Mouse (Mus musculus) adrenal gland (tissue): ENCODE measurements around the gene Nlrp6.

Experiments
- intact Hi-C: fragments of 180-260 bp; cut with DNase I; formaldehyde crosslinking; loops from one replicate; pipeline ENCODE4 v1.15.1; 2025

Gene Nlrp6

GRCm38 (mm10) chr7:140946980-140947379 is 26.3 kb downstream of the Nlrp6 start:
- intact Hi-C loops = loop anchor here (10.0 kb wide), 1 partner anchor 218 kb away; no protein-coding TSS in a partner anchor

DNA sequence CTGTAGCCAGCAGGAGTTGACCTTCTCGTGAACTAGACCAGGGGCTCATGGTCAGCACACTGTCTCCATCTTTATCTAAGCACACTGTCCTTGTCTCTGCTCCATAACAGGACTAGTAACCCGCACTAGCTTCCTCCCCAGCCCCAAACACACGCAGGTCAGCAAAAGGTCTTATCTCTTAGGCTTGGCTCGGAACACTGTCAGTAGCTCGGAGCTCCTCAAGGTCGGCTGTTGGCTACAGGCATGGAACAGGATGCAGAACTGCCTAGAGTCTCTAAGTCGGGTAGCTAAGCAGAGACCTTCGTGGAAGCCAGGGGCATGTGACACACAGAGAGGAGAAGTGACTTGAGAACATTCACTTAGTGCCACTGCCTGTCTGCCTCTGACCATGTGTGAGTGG is 27.5 kb downstream of the Nlrp6 start:
- intact Hi-C loops = loop anchor here (10.0 kb wide), 1 partner anchor 217 kb away; no protein-coding TSS in a partner anchor

GRCm38 (mm10) chr7:140949255-140949654 is 28.6 kb downstream of the Nlrp6 start:
- intact Hi-C loops = loop anchor here (10.0 kb wide), 1 partner anchor 216 kb away; no protein-coding TSS in a partner anchor

GRCm38 (mm10) chr7:140949824-140950530 is 29.3 kb downstream of the Nlrp6 start, which contains the start of gene Ifitm5:
Ifitm5 (minus strand) TSS chr7:140950291.
- intact Hi-C loops = loop anchor here (10.0 kb wide), 1 partner anchor 215 kb away; no protein-coding TSS in a partner anchor

GRCm38 (mm10) chr7:140951051-140951450 is 30.3 kb downstream of the Nlrp6 start:
- intact Hi-C loops = no loop called here

- intact Hi-C loops = no loop called here
These were observed 31.1 kb downstream of the Nlrp6 start for GRCm38 (mm10) chr7:140951765-140952164.

DNA sequence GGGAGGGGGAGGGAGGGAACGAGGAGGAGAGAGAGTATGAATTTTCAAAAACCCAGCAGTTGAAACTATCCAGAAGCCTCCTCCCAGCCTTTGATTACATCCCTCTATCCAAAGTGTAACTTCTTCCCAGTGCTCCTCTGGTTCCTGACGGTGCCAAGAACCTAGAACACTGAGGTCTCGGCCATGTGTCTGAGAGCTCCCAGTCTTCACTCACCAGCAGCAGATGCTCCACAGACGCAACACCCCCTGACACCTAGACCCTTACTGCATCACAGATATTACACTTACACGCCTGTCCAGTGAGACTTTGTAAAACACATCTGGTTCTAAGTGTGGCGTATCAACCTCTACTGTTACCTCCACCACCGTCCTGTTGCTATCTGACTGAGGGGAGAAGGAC is 31.7 kb downstream of the Nlrp6 start:
- intact Hi-C loops = no loop called here

DNA sequence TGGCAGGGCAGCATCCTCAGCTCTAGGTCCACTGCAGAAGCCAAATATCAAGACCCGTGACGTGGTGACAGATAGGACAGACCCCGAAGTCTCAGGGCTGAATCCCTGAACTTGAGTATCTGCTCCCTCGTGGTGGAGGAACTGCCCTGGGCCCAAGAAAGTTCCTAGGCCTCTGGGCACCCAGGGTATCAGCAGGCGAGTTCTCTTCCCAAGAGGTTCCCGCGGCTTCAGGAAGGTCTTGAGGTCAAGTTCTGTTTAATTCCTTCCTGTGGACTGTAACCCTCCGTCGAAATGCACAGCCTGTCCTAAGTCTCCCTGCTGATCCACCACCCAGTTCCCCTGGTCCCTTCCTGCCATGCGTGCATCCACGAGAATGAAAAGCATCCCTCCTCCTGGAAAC is 32.4 kb downstream of the Nlrp6 start:
- intact Hi-C loops = no loop called here

DNA sequence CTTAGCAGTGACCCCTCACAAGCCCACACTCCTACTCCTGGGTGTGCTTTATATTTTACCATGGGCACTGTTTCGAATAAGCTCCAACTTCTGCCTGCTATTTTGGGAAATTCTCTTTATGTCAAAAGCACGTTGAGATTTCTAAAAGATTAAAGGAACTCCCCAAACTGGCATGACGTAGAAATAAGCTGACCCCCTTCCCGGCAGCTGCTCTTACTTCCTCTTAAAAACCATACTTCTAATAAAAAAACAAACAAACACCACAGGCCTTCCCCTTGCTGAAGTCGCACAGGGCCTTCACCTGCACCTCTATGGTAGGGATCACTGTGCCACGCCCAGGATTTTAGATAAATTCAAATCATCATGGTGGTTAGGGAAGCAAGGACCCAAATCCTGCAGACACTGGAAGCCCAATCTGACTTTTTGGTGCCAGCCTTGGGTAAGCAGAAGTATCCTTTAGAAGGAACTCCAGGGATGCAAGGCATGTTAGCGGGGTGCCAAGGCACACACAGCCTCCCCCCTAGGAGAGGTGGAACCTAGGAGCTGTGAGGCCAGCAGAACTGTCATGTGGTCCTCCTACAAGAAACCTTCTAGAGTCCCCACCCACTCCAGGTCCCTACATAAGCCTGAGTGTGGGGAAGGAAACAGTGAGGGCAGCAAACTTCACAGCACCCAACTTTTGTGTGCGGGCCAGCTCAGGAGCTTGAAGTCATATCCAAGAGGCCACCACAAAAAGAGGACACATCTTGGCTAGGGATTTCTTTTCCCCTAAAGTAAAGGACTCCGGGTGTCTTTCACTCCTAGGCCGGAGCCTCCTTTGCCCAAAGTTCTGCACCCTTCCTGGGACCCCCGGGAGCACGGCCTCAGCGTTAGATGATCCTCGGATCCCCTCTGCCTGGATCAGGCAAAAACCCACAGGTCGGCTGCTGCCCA is 33.4 kb downstream of the Nlrp6 start:
- intact Hi-C loops = no loop called here

DNA sequence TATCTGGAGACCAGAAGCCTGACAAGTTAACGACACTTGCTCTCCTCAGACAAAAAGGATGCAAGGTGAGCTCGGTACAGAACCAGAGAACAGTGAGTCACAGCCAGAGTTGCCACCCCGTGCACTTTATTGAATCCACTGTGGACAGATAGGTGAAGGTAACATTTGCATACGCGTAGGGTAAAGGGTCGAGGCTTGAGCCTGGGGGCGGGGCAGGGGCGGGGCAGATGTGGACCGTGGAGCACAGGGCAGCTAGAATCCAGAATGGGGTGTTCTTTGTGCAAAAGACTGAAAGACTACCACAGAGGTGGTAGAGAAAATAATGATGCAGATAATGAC is 34.0 kb downstream of the Nlrp6 start:
- intact Hi-C loops = loop anchor here (5.0 kb wide), 1 partner anchor 53 kb away; no protein-coding TSS in a partner anchor

DNA sequence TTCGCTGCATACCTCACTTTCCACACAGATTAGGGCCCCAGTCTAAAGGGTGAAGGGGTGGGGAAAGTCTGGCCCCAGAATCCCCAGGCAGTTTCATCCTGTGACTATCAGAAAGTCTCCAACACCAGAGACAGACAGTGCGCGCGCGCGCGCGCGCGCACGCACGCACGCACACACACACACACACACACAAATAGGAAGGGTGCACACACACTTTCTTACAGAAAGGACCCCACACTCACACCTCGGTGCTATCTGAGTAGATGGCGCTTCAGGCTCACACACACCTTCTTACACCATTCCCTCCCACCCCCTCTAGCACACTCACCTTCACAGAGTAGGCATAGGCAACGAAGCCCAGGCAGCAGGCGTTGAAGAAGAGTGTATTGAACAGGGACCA is 34.6 kb downstream of the Nlrp6 start:
- intact Hi-C loops = loop anchor here (5.0 kb wide), 1 partner anchor 52 kb away; no protein-coding TSS in a partner anchor

DNA sequence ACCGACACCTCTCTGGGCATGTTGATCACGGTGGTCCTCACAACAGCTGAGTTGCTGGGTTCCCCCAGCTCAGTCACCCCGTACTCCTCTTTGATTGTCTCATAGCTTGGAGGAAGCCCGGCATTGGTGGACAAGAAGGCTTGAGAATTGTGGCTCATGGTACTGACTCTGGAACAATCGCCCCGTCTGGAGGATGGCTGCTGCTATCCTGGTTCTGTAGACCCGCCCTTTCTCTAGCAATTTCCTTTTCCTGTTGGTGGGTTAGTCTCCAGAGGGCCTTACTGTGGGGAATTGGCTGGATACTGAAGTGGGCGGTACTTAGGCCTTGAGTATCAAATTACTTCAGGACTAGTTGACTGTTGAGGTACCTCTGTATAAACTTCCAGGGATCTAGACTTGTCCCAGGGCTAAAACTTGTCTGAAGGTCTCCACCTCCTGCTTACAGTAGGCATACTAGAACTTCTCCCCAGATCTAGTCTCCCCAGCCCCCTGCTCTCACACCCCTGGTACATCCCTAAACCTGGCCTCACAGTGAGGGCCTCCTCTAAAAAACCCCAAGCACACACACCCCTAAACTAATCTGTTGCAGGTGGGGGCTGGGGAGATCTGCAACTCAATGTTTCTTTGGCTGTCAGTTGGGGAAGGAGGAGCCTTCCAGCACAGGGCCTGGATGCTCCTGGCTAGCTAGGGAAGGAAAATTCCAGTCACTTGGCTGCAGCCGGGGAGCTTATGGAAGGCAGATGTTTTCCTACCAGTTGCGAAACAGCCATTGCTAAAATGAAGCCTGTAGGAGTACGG is 35.3 kb downstream of the Nlrp6 start, which contains the start of the genes Gm45717 and Ifitm2:
Gene Gm45717 (minus strand): TSS at position 180 of the 798 bp plus-strand sequence.
Gene Ifitm2 (minus strand): TSS at position 230 of the 798 bp plus-strand sequence.
- intact Hi-C loops = loop anchor here (5.0 kb wide), 1 partner anchor 51 kb away; no protein-coding TSS in a partner anchor

- intact Hi-C loops = loop anchor here (5.0 kb wide), 1 partner anchor 51 kb away; no protein-coding TSS in a partner anchor
These were observed 35.8 kb downstream of the Nlrp6 start for GRCm38 (mm10) chr7:140956556-140956869.

- intact Hi-C loops = loop anchor here (2.0 to 5.0 kb wide), 2 partner anchors 48 to 89 kb away; no protein-coding TSS in a partner anchor
These were observed 38.6 kb downstream of the Nlrp6 start for GRCm38 (mm10) chr7:140959181-140959901.

- intact Hi-C loops = loop anchor here (10.0 kb wide), 1 partner anchor 115 kb away; the partner anchor contains the start of genes Odf3 and Scgb1c1
These were observed 39.3 kb downstream of the Nlrp6 start for GRCm38 (mm10) chr7:140960026-140960425.

DNA sequence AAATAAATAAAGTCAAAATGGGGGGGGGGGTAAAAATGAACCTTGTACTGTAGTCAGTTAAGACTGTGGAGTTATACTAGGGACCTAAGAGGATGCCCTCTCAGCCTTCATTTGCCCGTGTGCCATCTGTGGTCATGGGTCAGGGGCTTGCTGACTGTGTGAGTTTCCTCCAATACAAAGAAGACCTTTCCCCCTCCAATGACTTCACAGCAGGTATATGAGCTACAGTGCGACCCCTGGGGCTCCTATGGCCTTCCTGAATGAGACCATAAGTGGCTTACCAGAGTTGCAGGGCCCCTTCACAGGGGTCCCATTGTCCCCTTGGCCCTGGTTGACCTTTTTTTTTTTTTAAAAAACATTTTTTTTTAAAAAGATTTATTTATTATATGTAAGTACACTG is 40.7 kb downstream of the Nlrp6 start:
- intact Hi-C loops = loop anchor here (10.0 kb wide), 1 partner anchor 117 kb away; the partner anchor contains the start of genes Odf3 and Scgb1c1

- intact Hi-C loops = loop anchor here (10.0 kb wide), 1 partner anchor 118 kb away; the partner anchor contains the start of genes Odf3 and Scgb1c1
These were observed 42.0 kb downstream of the Nlrp6 start for GRCm38 (mm10) chr7:140962733-140963132.

DNA sequence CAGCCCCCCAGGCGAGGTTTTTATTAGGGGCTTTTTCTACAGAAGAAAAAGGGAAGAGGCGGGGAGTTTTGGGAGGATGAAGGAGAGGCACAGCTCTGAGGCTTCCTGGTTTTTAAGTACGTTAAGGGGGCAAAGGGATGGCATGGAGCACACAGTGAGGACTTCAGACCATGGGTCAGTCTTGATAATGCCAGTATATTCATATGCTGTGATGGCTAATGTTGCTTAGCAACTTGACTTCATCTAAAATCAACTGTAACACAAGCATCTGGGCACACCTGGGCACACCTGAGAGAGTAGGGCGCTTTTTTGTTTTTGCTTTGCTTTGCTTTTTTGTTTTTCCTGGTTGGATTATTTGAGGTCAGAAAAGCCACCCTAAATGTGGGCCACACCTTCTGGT is 46.2 kb downstream of the Nlrp6 start, which contains the start of gene Ifitm1:
Gene Ifitm1 (plus strand): TSS at position 301 of the 400 bp plus-strand sequence.
- intact Hi-C loops = loop anchor here (10.0 kb wide), 1 partner anchor 122 kb away; the partner anchor contains the start of genes Odf3 and Scgb1c1

GRCm38 (mm10) chr7:140967862-140968591 is 47.3 kb downstream of the Nlrp6 start:
- intact Hi-C loops = loop anchor here (10.0 kb wide), 1 partner anchor 123 kb away; the partner anchor contains the start of genes Odf3 and Scgb1c1
